Mouse (Mus musculus) erythroblast, embryonic 14.5 days (primary cell): Measurements from ENCODE around the gene Akt2.

Experiments
- GATA1 ChIP-seq: IDR thresholded peaks from 2 replicates; pipeline ENCODE4 v1.6.1; 2012; ENCODE audit warnings: low read length, inconsistent platforms, mixed read lengths
- TAL1 ChIP-seq: IDR thresholded peaks from 3 replicates; pipeline ENCODE4 v1.6.1; 2012; ENCODE audit warnings: low read length, inconsistent platforms, mixed read lengths

GRCm38 (mm10) chr7:27658712-27659663 is 67.6 kb downstream of the Akt2 start:
- TF ChIP-seq GATA1, result no peak
- no peak for TF ChIP-seq TAL1
